Mouse (Mus musculus) cerebellum, adult 2 months (tissue): ENCODE results near the gene Ubac2. TPM values are rescaled to one million over a fixed set of nuclear protein-coding genes. Genes with fewer than 3 reads are reported as not detected.

ENCODE experiments used
- DNase-seq, 2 experiments: peaks; one replicate each; pipeline ENCODE4 v3.0.0; 2021
- H3K27ac ChIP-seq: fragments of 200-500 bp; 2 replicates; pipeline ENCODE4 v1.5.1; 2012; ENCODE audit warnings: low read length, control low read depth, inconsistent platforms; ENCODE audit not compliant: insufficient read depth
- H3K27me3 ChIP-seq: fragments of 200-500 bp; 2 replicates; pipeline ENCODE4 v1.6.1; 2012; ENCODE audit warnings: inconsistent platforms, mild to moderate bottlenecking, low read length, moderate library complexity; ENCODE audit not compliant: control insufficient read depth, insufficient read depth
- H3K4me1 ChIP-seq: fragments of 200-500 bp; 2 replicates; pipeline ENCODE4 v1.6.1; 2011; ENCODE audit warnings: low read length; ENCODE audit not compliant: control insufficient read depth, insufficient read depth
- H3K4me3 ChIP-seq: fragments of 200-500 bp; replicated peaks from 2 replicates; pipeline ENCODE3; 2011; ENCODE audit warnings: mild to moderate bottlenecking, low read depth, low read length, control low read depth; ENCODE audit not compliant: insufficient read depth
- CTCF ChIP-seq: fragments of 200-500 bp; IDR thresholded peaks from 2 replicates; pipeline ENCODE4 v1.5.1; 2011; ENCODE audit warnings: low read depth, mild to moderate bottlenecking, control low read depth, low read length, moderate library complexity, borderline replicate concordance; ENCODE audit not compliant: insufficient read depth
- POLR2A ChIP-seq: fragments of 200-500 bp; IDR thresholded peaks from 2 replicates; pipeline ENCODE4 v1.6.1; 2011; ENCODE audit warnings: low read length, control low read depth, borderline replicate concordance; ENCODE audit not compliant: insufficient read depth
- WGBS: fragments of 180-500 bp; shearing (Covaris S2); methylation state at CpG from one replicate; pipeline ENCODE4 v1.1.7; 2018; 5-methylcytosine and 5-hydroxymethylcytosine counted together
- polyA plus RNA-seq: library from polyadenylated mRNA; depleted of rRNA; stranded (reverse); fragments of >200 nt; gene quantifications from 2 replicates; pipeline ENCODE4 v1.2.3, GENCODE M21; 2012

Gene Ubac2
- polyA plus RNA-seq, 1 experiment = 44.4 TPM

DNA sequence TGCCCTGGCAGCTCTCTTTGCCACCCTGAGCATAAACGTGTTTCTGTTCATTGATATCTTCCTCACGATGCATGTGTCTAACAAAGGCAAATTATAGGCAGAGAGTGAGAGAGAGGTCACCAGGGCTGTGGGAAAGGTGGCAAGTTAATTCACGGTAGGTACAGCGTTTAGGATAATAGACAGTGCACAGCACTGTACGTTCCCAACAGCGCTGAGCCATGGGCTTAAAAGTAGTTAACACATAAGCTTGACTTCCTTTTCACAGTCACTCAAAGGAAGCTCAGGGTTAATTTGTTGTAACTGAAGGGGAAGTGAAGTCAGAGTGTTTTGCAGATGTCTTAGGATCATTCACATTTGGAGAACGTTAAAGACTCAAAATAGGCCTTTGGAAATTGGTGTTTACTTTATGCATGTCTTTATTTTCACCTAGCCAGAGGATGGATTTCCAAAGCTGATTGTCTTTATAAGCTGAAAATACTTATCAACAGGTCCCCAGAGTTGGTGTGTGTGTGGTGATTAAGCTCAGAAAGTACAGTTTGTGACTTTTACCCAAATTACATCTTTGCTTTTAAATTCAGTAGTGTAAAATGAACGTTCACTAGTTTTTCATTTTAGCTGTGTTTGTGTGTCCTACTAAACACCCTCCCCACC is 28.0 kb downstream of the Ubac2 start:
- H3K4me1 ChIP-seq = no peaks in the 10 kb centered on the region; the same call in 1 of the 2 replicates
- H3K27ac ChIP-seq = no peak overlapping the region
- no peak for TF ChIP-seq POLR2A
- TF ChIP-seq CTCF = no peak
- no peak overlapping the region for H3K4me3 ChIP-seq
- WGBS = 90% methylated on average over 8 of the region's 8 CpGs
- DNase-seq = no peak
- H3K27me3 ChIP-seq = no peaks in the 10 kb centered on the region

DNA sequence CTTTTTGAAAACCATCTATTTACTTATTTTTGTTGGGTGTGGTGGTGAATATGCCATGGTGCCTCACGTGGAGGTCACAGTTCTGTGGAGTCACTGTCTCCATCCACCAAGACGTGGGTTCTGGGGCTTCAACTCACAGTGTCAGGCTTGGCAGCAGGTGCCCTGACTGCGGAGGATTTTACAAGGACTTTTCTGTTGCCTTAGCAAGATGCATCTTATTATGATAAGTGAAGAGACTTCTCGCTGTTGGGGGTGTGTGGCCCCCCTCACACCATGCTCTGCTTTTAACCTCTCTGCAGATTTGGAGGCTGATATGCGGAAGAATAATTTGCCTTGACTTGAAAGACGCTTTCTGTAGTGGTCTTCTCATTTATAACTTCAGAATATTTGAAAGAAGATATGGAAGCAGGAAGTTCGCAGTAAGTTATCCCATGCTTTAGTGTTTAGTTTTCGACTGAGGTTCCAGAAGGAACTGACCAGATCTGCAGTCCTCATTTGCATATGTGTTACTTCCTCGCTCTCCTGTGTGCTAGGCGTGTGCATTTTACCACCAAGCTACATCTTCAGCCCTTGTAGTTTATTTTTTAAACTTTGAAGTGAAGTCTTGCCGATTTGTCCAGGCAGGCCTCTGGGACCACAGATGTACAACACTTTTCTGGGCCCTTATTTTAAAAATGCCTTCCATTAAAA is 28.7 kb downstream of the Ubac2 start:
- TF ChIP-seq CTCF = no peak
- TF ChIP-seq POLR2A = no peak
- Histone ChIP-seq H3K4me1 (no peaks in the 10 kb centered on the region; the same call in 1 of the 2 replicates), H3K27me3 (no peaks in the 10 kb centered on the region), H3K27ac (no peak overlapping the region), H3K4me3 (no peak overlapping the region)
- 89% methylated on average over 11 of the region's 11 CpGs for WGBS
- no peak for DNase-seq

DNA sequence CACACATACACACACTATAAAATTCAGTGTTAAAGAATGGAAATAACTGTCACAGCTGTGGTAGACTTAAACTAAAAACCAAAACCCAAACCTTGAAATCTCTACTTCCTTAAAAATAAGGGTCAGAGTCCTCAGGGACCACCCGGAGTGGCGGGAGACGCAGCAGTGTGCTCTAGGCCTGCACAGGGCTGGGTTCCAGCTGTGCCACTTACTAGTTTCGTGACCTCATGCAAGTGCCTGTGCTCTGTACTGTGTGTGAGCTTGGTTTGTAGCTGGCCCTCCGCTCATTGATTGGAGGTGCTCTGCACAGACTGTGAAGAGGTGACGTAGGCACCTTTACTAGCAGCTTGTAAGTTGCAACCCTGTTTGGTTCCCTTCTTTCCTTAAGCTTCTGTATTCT is 31.4 kb downstream of the Ubac2 start:
- TF ChIP-seq CTCF (no peak), POLR2A (no peak)
- DNase-seq = no peak
- no peaks in the 10 kb centered on the region for H3K4me1 ChIP-seq
- H3K27ac ChIP-seq = no peak overlapping the region
- WGBS = 94% methylated on average over 6 of the region's 6 CpGs
- H3K4me3 ChIP-seq = no peak overlapping the region
- H3K27me3 ChIP-seq = no peaks in the 10 kb centered on the region

DNA sequence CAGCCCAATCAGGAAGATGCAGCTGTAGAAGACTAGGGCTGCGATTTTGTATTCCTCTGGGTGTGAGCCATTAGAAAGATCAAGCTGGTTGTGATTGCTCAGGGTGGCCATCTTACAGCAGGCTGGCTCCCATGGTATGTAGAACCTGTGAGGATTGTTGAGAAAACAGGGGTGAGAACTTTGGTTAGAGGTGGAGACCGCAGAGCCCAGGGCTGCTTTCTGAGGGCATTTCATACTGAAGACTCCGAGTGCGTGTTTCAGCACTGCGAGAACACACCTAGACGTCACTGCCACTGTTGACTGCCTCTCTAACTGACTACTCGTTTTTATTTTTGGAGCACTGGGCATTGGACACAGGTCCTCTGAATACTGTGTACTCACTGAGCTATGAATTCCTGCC is 34.1 kb downstream of the Ubac2 start:
- Histone ChIP-seq H3K4me1 (no peaks in the 10 kb centered on the region), H3K27me3 (no peaks in the 10 kb centered on the region), H3K27ac (no peak overlapping the region), H3K4me3 (no peak overlapping the region)
- TF ChIP-seq POLR2A (no peak), CTCF (no peak)
- 92% methylated on average over 7 of the region's 7 CpGs for WGBS
- no peak for DNase-seq

DNA sequence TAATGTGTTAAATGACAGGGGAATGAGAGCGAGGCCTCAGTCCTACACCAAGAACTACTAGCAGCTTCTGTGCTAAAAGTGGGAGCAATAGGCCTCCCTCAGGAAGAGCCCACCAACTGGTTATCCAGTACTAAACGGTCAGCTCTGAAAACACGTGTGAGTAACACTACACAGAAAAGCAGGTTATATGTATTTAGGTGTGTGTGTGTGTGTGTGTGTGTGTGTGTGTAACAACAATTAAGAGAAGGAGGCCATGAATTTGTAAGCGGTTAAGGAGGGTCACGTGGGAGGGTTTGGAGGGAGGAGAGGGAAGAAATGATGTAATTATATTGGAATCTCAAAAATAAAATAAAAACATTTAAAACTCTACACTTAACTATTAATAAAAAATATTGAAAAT is 36.7 kb downstream of the Ubac2 start:
- no peak overlapping the region for H3K27ac ChIP-seq
- WGBS = 92% methylated on average over 5 of the region's 5 CpGs
- no peak for TF ChIP-seq POLR2A
- no peak for TF ChIP-seq CTCF
- H3K4me3 ChIP-seq = no peak overlapping the region
- DNase-seq = no peak
- no peaks in the 10 kb centered on the region for H3K27me3 ChIP-seq
- no peaks in the 10 kb centered on the region for H3K4me1 ChIP-seq

DNA sequence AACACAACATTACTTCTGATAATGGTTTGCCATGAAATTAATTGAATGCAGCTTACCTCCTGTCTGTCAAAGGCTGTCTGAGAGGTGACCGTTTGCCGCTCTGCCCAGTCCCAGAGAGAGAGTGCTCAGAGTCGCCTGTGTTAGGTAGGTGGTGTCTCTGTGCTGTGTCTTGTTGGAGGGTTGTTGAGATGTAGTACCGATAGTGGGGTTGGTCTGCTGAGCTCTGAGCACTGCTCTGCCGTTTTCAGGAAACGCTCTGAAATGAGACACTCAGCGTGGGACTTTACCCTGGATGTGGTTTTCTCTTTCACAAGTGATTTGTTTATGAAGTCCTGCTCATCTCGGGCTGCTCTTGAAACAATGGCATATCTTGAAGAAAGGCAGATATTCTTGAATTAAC is 37.2 kb downstream of the Ubac2 start, which contains the start of gene Gpr18:
Gpr18 (minus strand) TSS at position 161 of the 400 bp plus-strand sequence.
- TF ChIP-seq CTCF (no peak), POLR2A (no peak)
- H3K4me1 ChIP-seq = peaks cover 3% of the 10 kb centered on the region; the same call in 1 of the 2 replicates
- H3K27me3 ChIP-seq = no peaks in the 10 kb centered on the region
- WGBS = 85% methylated on average over 8 of the region's 8 CpGs
- no peak within 1 kb of the TSS for H3K4me3 ChIP-seq
- no peak for DNase-seq
- H3K27ac ChIP-seq = no peak within 1 kb of the TSS

DNA sequence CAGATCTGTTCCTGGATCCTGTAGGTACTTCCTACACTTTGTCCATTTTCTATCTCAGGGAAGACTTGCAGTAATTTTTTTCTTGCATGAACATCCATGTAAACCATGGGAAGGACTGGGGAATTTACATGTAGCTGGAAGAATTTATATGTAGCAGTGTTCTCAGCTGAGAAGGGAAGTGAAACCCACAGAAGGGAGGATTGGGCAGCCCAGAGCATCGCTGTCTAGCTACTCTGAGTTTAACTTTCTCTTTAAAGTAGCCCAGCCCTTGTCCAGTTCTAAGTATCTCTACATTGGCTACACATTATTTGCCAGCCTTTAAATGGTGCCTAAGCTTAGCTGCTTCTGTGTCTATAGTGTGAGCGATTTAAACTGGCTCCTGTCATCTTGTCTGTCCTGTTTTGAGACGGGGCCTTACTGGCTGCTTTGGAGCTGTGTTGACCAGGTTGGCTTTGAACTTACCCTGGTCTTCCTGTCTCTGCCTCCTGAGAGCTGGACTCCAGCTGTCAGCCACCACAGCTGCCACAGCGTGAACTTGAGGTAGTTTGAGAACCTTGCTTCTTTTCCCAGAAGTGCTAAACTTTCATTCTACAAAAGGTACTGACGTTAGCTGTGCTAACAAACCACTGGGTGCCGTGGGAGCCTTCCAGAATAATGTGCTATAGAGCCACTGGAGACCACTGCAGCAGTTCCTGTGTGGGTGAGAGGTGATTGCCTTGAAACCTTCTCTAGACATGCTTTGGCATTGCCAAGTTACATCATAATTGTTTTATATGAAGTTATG is 38.1 kb downstream of the Ubac2 start:
- DNase-seq = no peak
- H3K4me1 ChIP-seq = peaks cover 3% of the 10 kb centered on the region; the same call in 1 of the 2 replicates
- no peaks in the 10 kb centered on the region for H3K27me3 ChIP-seq
- H3K27ac ChIP-seq = no peak overlapping the region
- 90% methylated on average over 6 of the region's 6 CpGs for WGBS
- TF ChIP-seq POLR2A = no peak
- TF ChIP-seq CTCF = no peak
- H3K4me3 ChIP-seq = no peak overlapping the region

DNA sequence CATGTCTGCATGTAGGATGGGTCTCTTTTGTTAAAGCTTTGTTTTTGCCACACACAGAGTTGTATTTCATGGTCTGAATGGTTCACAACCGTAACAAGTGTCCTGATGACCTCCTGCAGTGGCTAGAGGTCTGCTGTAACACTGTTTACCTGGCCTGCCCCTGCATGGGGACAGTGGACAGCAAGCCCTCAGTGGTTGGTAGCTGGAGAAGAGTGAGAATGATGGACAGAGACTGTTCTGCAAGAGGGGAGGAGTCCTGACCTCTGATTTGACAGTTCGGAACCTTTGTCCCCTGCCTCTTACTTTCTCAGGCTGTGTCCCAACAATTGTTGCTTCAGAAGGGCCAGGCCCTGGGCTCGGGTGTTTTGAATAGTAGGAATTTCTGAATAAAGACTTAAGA is 39.8 kb downstream of the Ubac2 start:
- no peak overlapping the region for H3K27ac ChIP-seq
- DNase-seq = no peak
- no peaks in the 10 kb centered on the region for H3K27me3 ChIP-seq
- 62% methylated on average over 3 of the region's 3 CpGs for WGBS
- TF ChIP-seq CTCF (no peak), POLR2A (no peak)
- H3K4me1 ChIP-seq = peaks cover 3% of the 10 kb centered on the region
- H3K4me3 ChIP-seq = no peak overlapping the region
